Mouse (Mus musculus): ENCODE results near the gene Ceacam20. TPM values are rescaled to one million over a fixed set of nuclear protein-coding genes. Genes with fewer than 3 reads are reported as not detected.
"Not testable (repeated sequence)": the region's sequence is repeated elsewhere in the genome, so short reads cannot be mapped to it uniquely, and the experiment has no call there.

Gene Ceacam20
- polyA plus RNA-seq, 1 experiment from 2014 or later, result not detected

DNA sequence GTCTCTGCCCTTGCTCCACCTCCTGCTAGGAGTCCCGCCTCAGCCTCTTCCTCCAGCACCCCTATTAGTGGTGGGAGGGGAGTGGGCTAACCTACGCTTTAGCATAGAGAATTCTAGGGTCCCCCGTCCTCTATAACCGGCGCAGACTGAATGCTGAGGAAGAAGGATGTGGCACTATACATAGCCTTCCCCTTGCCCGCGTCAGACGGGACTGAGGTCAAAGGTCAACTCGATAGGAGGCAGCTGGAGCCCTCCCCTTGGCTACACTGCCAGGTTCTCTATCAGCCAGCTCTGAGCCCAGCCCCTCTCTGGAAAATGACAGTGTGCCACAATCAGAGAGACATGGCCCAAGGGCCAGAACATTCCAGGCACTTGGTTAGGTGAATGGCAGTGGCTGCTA, 14.6 kb upstream of the Ceacam20 start, which contains the start of gene Igsf23:
TSS of gene Igsf23 (minus strand) at position 168 of the 400 bp plus-strand sequence.
- H3K9ac ChIP-seq, result no peak within 1 kb of the TSS

DNA sequence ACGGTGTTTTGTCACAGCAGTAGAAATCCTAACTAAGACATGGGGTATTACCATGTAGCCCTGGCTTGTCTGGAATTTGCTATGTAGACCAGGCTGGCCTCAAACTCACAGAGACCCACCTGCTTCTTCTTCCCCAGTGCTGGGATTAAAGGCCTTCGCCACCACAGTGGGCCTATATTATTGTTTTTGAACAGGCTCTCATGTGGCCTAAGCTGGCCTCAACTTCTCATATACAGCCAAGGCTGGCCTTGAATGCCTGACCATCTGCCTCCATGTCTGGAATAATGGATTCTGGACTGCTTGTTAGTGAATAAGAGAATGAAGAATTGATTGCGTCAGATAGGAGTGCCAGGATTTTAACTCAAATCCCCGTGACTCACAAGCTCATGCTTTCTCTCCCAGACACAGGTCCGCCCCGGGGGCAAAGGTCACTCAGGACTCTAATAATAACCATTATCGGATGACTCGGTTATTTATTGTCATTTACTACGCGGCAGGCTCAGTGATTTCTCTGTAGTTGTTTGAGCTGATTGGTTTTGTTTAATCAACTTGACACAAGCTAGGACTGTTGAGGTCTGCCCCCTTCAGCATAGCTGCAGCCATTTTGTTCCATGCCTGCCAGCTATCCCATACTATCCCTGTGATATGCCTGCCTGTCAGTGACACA, 12.8 kb upstream of the Ceacam20 start:
- H3K4me3 ChIP-seq, result no peak overlapping the region
- 56% methylated on average over 10 of the region's 10 CpGs for WGBS
- H3K4me2 ChIP-seq, result no peak overlapping the region
- no peak overlapping the region for H3K27ac ChIP-seq
- no peaks in the 10 kb centered on the region for H3K36me3 ChIP-seq (ENCODE audit: poor library complexity, severe bottlenecking)
- H3K4me1 ChIP-seq, result no peaks in the 10 kb centered on the region
- H3K9me3 ChIP-seq (replicated peaks), result no peaks in the 10 kb centered on the region
- no peaks in the 10 kb centered on the region for H3K27me3 ChIP-seq
- ATAC-seq, result no peak
- H3K9ac ChIP-seq, result no peak overlapping the region

More for the DNA sequence above, 14.6 kb upstream of the Ceacam20 start, which contains the start of gene Igsf23:
- ATAC-seq, result no peak
- Histone ChIP-seq H3K4me1 (no peaks in the 10 kb centered on the region), H3K27ac (no peak within 1 kb of the TSS), H3K27me3 (no peaks in the 10 kb centered on the region), H3K4me2 (no peak within 1 kb of the TSS), H3K9me3 (replicated peaks) (no peaks in the 10 kb centered on the region), H3K36me3 (ENCODE audit: poor library complexity, severe bottlenecking) (no peaks in the 10 kb centered on the region), H3K4me3 (no peak within 1 kb of the TSS)
- WGBS, result 71% methylated on average over 9 of the region's 9 CpGs

DNA sequence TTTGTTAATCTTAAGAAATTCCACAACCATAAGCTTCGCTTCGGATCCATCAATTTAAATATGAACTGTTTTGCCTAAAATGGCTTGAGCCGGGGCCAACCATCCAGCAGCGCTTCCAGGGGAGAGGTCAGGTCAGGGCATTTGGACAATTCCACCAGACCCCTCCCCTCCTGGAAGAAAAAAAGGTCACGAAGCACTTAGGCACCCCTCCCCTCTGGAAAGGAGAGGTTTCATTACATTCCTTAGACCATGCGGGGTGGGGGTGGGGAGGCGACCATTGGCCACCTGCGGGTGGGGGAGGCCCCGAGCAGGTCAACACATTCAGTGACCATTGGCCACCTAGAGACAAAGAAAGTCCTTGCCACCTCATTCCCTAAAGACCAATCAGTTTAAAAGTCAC, 12.2 kb upstream of the Ceacam20 start:
- Histone ChIP-seq H3K27ac (no peak overlapping the region), H3K4me1 (no peaks in the 10 kb centered on the region), H3K27me3 (no peaks in the 10 kb centered on the region), H3K36me3 (ENCODE audit: poor library complexity, severe bottlenecking) (no peaks in the 10 kb centered on the region), H3K4me2 (no peak overlapping the region), H3K9ac (no peak overlapping the region), H3K4me3 (no peak overlapping the region), H3K9me3 (replicated peaks) (no peaks in the 10 kb centered on the region)
- 44% methylated on average over 9 of the region's 9 CpGs for WGBS
- no peak for ATAC-seq

DNA sequence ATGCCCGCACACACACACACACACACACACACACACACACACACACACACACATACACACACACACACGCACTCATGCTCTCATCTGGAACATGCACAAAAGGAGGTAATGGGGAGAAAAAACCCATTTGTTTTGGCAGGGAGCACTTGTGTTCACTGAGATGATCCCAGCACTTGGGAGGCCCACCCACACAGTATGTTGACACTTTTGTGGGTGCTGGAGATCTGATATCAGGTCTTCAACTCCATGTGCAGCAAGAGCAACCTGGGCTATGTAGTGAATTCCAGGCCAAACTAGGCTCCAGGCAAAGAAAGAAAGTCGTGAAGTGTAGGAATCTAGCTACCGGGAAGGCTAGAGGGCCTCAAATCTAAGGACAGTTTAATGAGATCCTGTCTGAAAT, 9.4 kb upstream of the Ceacam20 start:
- Histone ChIP-seq H3K36me3 (ENCODE audit: poor library complexity, severe bottlenecking) (no peaks in the 10 kb centered on the region), H3K4me3 (no peak overlapping the region), H3K27me3 (no peaks in the 10 kb centered on the region), H3K9ac (no peak overlapping the region), H3K9me3 (replicated peaks) (no peaks in the 10 kb centered on the region), H3K4me2 (no peak overlapping the region), H3K4me1 (no peaks in the 10 kb centered on the region), H3K27ac (no peak overlapping the region)
- 82% methylated on average over 4 of the region's 4 CpGs for WGBS
- no peak for ATAC-seq

DNA sequence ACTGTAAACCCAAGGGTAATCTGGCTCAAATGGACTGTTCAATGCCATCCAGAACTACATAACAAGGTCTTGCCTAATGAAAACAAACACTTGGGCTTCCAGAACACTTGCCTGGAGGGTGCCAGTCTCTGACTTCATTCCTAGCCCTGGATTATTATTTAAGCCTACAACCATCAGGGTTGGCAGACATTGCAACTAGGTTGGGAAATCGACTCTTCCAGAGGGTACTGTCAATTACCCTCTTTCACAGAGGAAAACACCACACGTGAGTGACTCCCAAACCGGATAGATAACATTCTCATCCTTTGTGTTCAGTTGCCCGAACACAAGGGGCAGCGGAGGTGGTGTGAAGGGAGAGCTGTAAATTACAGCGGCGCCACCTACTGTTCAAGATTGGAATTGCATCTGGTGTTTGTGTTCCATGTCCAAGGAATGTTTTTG, 8.9 kb upstream of the Ceacam20 start:
- H3K9me3 ChIP-seq (replicated peaks), result no peaks in the 10 kb centered on the region
- H3K4me3 ChIP-seq, result no peak overlapping the region
- ATAC-seq, result peak; percentile 58; the same call in 1 of the 2 replicates
- no peak overlapping the region for H3K27ac ChIP-seq
- H3K27me3 ChIP-seq, result no peaks in the 10 kb centered on the region
- H3K4me2 ChIP-seq, result peak overlapping the region; percentile 18; the same call in 1 of the 2 replicates
- H3K9ac ChIP-seq, result no peak overlapping the region
- no peaks in the 10 kb centered on the region for H3K4me1 ChIP-seq
- WGBS, result 3% methylated on average over 7 of the region's 7 CpGs
- no peaks in the 10 kb centered on the region for H3K36me3 ChIP-seq (ENCODE audit: poor library complexity, severe bottlenecking)

DNA sequence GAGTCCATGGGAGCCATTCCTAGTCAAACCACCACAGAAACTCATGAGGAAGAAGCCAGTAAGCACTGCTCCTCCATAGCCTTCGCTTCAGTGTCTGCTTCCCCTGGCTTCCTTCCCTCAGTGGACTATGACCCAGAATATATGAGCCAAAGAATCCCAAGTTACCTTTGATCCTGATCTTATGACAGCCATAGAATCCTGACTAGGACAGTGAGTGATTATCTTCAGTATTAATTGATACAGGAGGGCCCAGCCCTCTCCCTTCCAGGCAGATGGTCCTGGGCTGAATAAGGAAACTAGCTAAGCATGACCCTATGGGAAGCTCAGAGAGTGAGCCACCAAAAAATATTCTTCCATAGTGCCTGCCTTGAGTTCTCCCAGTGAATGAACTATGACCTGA, 2.8 kb upstream of the Ceacam20 start:
- ATAC-seq, result no peak
- Histone ChIP-seq H3K4me3 (no peak overlapping the region), H3K9ac (no peak overlapping the region), H3K36me3 (ENCODE audit: poor library complexity, severe bottlenecking) (no peaks in the 10 kb centered on the region), H3K9me3 (replicated peaks) (0 out of 2 replicates have a peak, but pooled peaks cover 4% of the 10 kb centered on the region), H3K27me3 (no peaks in the 10 kb centered on the region), H3K27ac (no peak overlapping the region), H3K4me2 (no peak overlapping the region), H3K4me1 (no peaks in the 10 kb centered on the region)
- 71% methylated on average over 1 of the region's 1 CpGs for WGBS

DNA sequence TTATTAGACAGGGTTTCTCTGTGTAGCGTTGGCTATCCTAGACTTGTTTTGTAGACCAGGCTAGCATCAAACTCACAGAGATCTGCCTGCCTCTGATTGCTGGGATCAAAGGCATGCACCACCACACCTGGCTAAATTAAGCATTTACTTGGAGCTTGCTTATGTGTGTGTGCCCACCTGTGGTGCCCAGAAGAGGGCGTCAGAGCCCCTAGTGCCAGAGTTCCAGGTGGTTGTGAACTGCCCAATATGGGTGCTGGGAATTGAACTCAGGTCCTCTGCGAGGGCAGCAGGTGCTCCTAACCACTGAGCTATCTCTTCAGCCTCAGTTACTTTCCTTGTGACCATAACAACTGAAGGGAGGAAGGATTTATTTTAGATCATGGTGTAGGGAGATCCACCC, 3.9 kb downstream of the Ceacam20 start:
- H3K4me1 ChIP-seq, result no peaks in the 10 kb centered on the region
- peaks cover 29% of the 10 kb centered on the region for H3K9me3 ChIP-seq (replicated peaks)
- no peaks in the 10 kb centered on the region for H3K27me3 ChIP-seq
- H3K4me3 ChIP-seq, result no peak overlapping the region
- no peak overlapping the region for H3K9ac ChIP-seq
- no peak for ATAC-seq
- no peak overlapping the region for H3K27ac ChIP-seq
- H3K4me2 ChIP-seq, result no peak overlapping the region
- no peaks in the 10 kb centered on the region for H3K36me3 ChIP-seq (ENCODE audit: poor library complexity, severe bottlenecking)
- WGBS, result 82% methylated on average over 3 of the region's 3 CpGs

DNA sequence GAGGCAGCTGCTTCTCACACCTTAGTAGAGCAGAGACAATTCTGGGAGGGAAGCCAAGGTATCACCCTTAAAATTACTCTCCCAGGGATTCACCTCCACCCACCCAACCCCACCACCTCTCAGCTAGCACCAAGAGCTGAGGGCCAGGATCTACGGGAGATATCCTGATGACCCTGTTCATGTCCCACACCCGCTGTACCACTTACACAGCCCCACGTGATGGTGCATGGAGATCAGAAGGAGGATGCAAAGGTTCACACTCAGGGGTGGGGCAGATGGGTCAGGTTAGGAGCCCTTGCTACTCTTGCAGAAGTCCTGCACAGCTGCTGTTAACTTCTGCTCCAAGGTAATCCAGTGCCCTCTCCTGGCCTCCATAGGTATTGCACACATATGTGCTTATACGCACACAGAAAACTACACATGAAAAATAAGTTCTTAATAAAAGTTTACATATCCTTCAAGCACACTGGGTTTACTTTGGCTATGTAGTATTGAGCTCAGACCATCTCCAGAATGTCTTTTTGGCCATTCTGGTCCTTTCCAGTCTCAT, 4.4 kb downstream of the Ceacam20 start:
- H3K4me3 ChIP-seq, result no peak overlapping the region
- 94% methylated on average over 4 of the region's 4 CpGs for WGBS
- no peak overlapping the region for H3K27ac ChIP-seq
- H3K4me2 ChIP-seq, result no peak overlapping the region
- no peaks in the 10 kb centered on the region for H3K4me1 ChIP-seq
- H3K9ac ChIP-seq, result no peak overlapping the region
- ATAC-seq, result no peak
- no peaks in the 10 kb centered on the region for H3K27me3 ChIP-seq
- no peaks in the 10 kb centered on the region for H3K36me3 ChIP-seq (ENCODE audit: poor library complexity, severe bottlenecking)
- peaks cover 30% of the 10 kb centered on the region for H3K9me3 ChIP-seq (replicated peaks)

DNA sequence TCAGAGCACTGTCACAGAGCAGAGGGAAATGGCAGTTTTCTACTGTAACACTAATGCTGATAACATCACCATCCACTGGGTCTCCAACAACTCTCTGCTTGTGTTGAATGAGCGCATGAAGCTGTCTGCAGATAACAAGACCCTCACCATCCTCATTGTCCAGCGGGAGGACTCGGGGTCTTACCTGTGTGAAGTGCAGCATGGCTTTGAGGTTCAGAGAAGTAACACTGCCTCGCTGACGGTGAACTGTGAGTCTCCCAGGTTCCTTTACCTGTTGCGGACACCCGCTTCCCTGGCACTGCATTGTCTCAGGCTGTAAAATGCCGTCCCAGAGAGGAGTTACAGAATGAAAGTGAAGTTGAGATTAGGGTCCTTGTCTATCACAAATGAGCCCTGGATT, 5.0 kb downstream of the Ceacam20 start:
- WGBS, result 92% methylated on average over 8 of the region's 8 CpGs

DNA sequence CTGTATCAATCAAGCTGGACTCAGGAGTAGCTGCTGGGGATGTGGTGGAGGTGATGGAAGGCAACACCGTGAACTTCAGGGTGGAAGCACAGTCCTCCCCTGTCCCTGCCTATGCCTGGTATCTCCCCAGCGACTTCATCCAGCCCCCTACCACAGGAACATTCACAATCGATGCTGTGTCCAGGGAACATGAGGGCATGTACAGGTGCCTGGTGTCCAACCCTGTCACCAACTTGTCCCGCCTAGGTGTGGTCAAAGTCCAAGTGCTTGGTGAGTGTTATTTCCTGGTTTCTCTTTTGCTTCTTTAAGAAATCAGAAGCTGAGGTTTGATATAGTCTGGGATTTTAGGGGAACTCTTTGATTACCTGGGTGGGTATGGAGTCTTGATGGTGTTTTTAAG, 6.3 kb downstream of the Ceacam20 start:
- Histone ChIP-seq H3K4me2 (no peak overlapping the region), H3K27ac (no peak overlapping the region), H3K27me3 (no peaks in the 10 kb centered on the region), H3K9me3 (replicated peaks) (peaks cover 33% of the 10 kb centered on the region), H3K4me3 (no peak overlapping the region), H3K9ac (no peak overlapping the region), H3K4me1 (no peaks in the 10 kb centered on the region), H3K36me3 (ENCODE audit: poor library complexity, severe bottlenecking) (no peaks in the 10 kb centered on the region)
- no peak for ATAC-seq
- 88% methylated on average over 4 of the region's 4 CpGs for WGBS

More for the DNA sequence above, 5.0 kb downstream of the Ceacam20 start:
- H3K9me3 ChIP-seq (replicated peaks), result peaks cover 33% of the 10 kb centered on the region
- no peak overlapping the region for H3K4me3 ChIP-seq
- ATAC-seq, result no peak
- no peaks in the 10 kb centered on the region for H3K36me3 ChIP-seq (ENCODE audit: poor library complexity, severe bottlenecking)
- H3K27ac ChIP-seq, result no peak overlapping the region
- H3K4me1 ChIP-seq, result no peaks in the 10 kb centered on the region
- no peaks in the 10 kb centered on the region for H3K27me3 ChIP-seq
- H3K4me2 ChIP-seq, result no peak overlapping the region
- H3K9ac ChIP-seq, result no peak overlapping the region

DNA sequence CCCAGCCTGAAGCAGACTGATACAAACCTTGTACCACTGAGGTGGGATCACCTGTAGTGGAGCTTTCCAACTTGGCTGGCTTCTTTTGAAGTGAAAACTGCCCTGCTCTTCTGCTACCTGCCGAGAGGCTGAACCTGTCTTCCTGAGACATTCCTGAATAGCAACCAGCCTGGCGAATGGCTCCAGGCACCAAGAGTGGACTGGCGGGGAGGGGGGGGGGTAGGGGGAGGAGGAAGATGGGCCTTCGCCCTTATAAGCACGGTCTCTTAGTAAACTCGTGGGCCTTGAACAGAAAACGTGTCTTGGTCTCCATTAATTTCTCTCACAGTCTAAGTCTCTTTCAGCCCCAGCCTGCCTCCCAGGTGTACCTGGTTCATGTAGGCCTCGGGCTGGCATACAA, 26.0 kb downstream of the Ceacam20 start, which contains the start of gene Nlrp9b:
TSS of gene Nlrp9b (plus strand) at position 301 of the 400 bp plus-strand sequence.
- not testable (repeated sequence) for H3K9ac ChIP-seq; H3K36me3 ChIP-seq (ENCODE audit: poor library complexity, severe bottlenecking); H3K4me2 ChIP-seq; H3K27ac ChIP-seq; H3K4me3 ChIP-seq; H3K4me1 ChIP-seq; H3K27me3 ChIP-seq; ATAC-seq
- 80% methylated on average over 8 of the region's 8 CpGs for WGBS
- H3K9me3 ChIP-seq (replicated peaks), result peaks cover 29% of the 10 kb centered on the region

DNA sequence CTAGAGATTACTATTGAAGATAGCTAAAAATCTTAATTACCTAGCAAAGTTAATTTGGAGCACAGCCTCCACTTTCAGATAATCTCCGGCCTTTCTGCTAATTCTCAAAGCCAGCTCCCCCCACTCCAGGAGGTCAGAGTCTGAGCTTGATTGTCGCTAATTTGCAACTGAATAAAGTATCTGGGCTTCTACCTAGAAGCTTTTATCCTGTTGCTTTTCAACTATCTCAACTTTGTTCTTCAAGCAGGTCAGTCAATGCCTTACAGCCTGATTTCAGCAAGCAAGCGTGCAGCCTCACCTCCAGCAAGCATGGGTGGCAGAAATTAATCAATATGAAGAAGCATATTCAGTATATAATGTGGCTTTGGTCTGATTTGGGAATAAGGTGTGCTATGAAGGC, 31.5 kb downstream of the Ceacam20 start:
- H3K4me3 ChIP-seq; ATAC-seq; H3K27me3 ChIP-seq; H3K4me1 ChIP-seq; H3K9ac ChIP-seq; H3K36me3 ChIP-seq (ENCODE audit: poor library complexity, severe bottlenecking); H3K27ac ChIP-seq; H3K4me2 ChIP-seq: not testable (repeated sequence)
- WGBS, result 62% methylated on average over 3 of the region's 3 CpGs
- peaks cover 31% of the 10 kb centered on the region for H3K9me3 ChIP-seq (replicated peaks)

Data from forebrain, embryonic 13.5 days (tissue).